Mouse (Mus musculus): Measurements from ENCODE around the gene Bag1.

- TF ChIP-seq TAL1 (IDR thresholded peaks at IDR 0.05; ENCODE audit: low read length) (no peak), GATA1 (IDR thresholded peaks at IDR 0.05; ENCODE audit: low read length) (no peak)
Measured at GRCm38 (mm10) chr4:40923087-40923651, 24.9 kb downstream of the Bag1 start.
